Mouse (Mus musculus) heart, postnatal 10 days (tissue): ENCODE data around the gene T2. TPM values are rescaled to one million over a fixed set of nuclear protein-coding genes. Genes with fewer than 3 reads are reported as not detected.
A peak's percentile ranks its signal among the peaks of the same experiment; 100 is the strongest.
"Not testable (repeated sequence)": the region's sequence is repeated elsewhere in the genome, so short reads cannot be mapped to it uniquely, and the experiment has no call there.

Experiments
- DNase-seq, 2 experiments: peaks; one replicate each; pipeline ENCODE4 v3.0.0; 2021
- intact Hi-C: fragments of 180-260 bp; cut with DNase I; formaldehyde crosslinking; loops from one replicate; pipeline ENCODE4 v1.15.1; 2025
- total RNA-seq, 2 experiments: library from RNA; stranded (reverse); gene quantifications; 2 replicates each; pipeline ENCODE4 v1.2.3; 2021

Gene T2
- total RNA-seq, 2 experiments from 2014 or later: 0.84 TPM

DNA sequence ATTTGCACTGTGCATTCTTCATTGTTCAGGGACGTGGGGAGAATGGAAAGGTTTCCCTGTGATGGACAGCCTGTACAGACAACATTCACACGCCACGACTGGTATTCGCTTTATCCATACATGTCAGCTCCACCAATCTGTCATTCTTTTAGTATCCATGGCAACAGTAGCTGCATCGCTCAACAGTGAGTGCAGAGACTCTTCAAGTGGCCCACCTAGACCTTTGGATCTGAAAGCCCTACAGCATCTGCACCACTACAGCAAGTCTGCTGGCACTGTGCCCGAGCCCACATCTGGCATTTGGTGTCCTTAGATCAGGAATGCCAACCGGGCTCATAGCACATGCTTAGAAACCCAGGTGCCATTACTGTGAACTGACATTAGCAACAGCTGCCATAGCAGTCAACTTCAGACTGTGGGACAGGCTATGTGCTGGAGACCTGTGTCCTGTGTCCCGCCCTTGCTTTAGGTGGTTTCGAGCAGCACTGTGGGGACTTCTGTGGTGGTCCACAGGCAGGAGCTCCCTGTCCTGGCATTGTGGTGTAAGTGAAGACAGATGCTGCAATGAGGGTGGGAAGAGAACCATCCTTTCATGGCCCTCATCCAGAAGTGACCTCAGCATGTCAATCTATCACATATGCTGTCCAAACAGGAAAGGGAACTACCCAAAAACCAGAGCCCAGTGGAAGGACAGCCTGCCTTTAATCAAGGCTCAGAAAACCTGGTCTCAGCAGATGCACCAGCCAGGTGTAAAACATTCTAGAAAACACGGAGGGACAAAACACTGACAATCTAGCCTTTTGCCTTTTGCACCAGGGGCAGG, 5.7 kb downstream of the T2 start:
- intact Hi-C loops: no loop called here
- DNase-seq: no peak

- intact Hi-C loops: no loop called here
- no peak for DNase-seq
These were observed 12.0 kb downstream of the T2 start for GRCm38 (mm10) chr17:8367514-8368480.

GRCm38 (mm10) chr17:8368570-8368969, 12.8 kb downstream of the T2 start:
- intact Hi-C loops: no loop called here
- DNase-seq: no peak

GRCm38 (mm10) chr17:8369171-8369570, 13.4 kb downstream of the T2 start:
- intact Hi-C loops: no loop called here
- DNase-seq: no peak

- intact Hi-C loops: loop anchor here (2.0 kb wide), 1 partner anchor 58 kb away; no protein-coding TSS in a partner anchor
- no peak for DNase-seq
These were observed 14.9 kb downstream of the T2 start for GRCm38 (mm10) chr17:8370634-8371229.

GRCm38 (mm10) chr17:8371834-8372233, 16.0 kb downstream of the T2 start:
- intact Hi-C loops: loop anchor here (1.0 to 2.0 kb wide), 2 partner anchors 59 to 108 kb away; no protein-coding TSS in a partner anchor
- DNase-seq: peak; percentile 72 to 76

GRCm38 (mm10) chr17:8372286-8373046, 16.7 kb downstream of the T2 start:
- intact Hi-C loops: loop anchor here (1.0 kb wide), 1 partner anchor 108 kb away; no protein-coding TSS in a partner anchor
- DNase-seq: peak; percentile 84 to 89

DNA sequence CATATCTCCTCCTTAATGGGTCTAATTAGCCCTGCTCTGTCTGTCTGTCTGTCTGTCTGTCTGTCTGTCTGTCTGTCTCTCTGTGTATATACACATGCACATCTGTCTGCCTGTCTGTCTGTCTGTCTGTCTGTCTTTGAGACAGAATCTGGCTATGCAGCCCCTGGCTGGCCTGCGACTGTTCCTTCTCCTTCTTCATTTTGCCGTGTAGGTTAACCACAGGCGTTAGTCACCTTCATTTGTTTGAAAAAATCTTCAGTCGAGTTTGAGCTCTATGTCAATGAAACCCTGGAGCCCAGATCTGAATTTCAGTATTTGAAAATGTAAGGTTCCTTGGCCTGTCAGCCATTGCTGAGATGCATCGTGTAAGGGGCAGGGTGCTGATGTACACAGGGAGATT, 21.5 kb downstream of the T2 start:
- intact Hi-C loops: no loop called here

GRCm38 (mm10) chr17:8385441-8385840, 29.6 kb downstream of the T2 start:
- intact Hi-C loops: loop anchor here (5.0 kb wide), 1 partner anchor 57 kb away; no protein-coding TSS in a partner anchor
- DNase-seq: no peak

More for the DNA sequence above, 21.5 kb downstream of the T2 start:
- DNase-seq: no peak

DNA sequence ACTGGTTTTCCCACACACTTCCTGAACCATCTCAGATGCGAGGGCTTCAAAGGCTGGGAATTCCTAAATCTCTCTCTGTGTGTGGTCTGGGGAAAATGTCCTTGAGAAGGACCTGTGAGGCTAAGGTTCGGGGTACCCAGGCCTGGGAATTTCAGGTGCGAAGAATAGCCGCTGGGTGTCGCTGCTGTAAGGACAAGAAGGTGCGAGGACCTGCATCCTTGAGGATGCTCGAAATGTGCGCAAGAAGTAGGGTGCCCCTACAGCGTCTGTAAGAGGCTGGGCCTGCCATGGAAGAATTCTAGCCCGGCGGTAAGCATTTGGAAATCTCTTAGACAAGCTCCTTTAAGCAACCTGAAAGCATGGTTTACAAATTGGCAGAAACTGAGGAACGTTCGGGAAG, 32.7 kb downstream of the T2 start:
- peak; percentile 10 to 40 for DNase-seq
- intact Hi-C loops: loop anchor here (5.0 kb wide), 1 partner anchor 54 kb away; no protein-coding TSS in a partner anchor

DNA sequence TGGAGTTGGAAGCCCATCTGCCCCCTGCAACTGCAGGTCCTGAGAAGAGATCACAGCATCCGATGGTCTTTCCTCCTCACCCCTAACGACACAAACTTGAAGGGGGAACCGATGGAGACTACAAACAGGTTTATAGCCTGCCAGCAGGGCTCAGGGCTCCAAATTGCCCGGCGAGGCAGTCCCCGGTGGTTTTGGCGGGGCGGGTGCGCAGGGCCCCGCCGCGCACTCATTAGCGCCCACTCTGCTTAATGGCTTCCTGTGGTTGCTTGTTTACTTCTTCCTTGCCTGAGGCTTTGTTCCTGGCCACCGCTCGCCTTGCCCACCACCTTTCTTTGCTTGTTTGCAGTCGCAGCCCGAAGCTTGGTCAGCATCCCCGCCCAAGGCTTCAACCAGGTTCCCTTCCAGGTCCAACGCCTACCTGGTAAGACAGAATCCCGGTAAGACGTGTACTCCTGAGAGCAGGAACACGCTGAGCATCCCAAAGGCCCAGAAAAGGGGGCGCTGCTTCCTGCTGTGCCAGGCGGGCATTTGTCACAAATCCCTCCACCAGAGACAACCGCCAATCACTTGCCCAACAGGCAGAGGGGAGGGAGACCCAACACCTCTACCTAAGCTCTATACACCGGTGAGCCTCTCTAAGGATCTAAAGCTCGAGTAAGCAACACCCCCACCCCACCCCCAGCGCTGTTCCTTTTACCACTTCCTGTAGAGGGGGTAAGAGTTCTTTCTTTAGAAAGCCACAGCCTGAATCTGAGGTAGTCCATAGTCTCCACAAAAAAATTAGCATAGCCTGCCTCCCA, 33.4 kb downstream of the T2 start:
- DNase-seq: no peak
- intact Hi-C loops: loop anchor here (5.0 kb wide), 1 partner anchor 53 kb away; no protein-coding TSS in a partner anchor

DNA sequence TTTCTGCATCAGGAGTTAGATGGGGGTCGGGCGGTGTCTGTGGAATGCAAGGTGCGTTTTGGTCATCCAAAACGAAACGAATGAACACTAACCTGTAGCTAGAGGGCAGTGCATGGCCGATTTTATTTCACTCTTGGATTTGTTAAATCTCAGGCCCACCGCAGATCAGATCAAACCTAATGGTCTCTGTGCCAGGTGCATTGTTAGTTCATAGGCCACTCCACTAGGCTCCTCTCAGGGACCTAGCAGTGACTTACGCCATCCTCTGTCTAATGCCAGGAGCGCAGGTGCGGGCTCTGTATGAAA, 34.0 kb downstream of the T2 start:
- intact Hi-C loops: loop anchor here (2.0 to 5.0 kb wide), 2 partner anchors 53 to 71 kb away; no protein-coding TSS in a partner anchor
- no peak for DNase-seq

- intact Hi-C loops: loop anchor here (2.0 kb wide), 1 partner anchor 70 kb away; no protein-coding TSS in a partner anchor
- no peak for DNase-seq
These were observed 34.7 kb downstream of the T2 start for GRCm38 (mm10) chr17:8390487-8390886.

DNA sequence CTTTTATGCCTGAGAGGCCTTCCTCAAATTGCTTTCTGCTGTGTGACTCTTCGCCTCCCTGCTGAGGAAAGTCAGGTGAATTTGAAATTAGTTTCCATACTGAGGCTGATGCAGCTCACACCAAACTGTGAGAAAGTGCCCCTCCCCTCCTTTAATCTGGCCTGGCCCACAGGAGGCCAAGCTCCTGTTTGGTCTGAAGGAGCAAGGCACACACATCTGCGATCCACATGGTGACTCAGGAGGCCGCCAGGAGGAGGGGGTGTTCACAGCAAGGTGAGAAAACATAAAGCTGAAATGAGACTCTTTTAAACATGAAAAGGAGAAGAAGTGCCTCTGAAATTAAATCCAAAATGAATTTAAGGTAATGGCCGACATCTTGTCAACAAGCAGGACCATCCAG, 40.6 kb downstream of the T2 start:
- intact Hi-C loops: no loop called here

DNA sequence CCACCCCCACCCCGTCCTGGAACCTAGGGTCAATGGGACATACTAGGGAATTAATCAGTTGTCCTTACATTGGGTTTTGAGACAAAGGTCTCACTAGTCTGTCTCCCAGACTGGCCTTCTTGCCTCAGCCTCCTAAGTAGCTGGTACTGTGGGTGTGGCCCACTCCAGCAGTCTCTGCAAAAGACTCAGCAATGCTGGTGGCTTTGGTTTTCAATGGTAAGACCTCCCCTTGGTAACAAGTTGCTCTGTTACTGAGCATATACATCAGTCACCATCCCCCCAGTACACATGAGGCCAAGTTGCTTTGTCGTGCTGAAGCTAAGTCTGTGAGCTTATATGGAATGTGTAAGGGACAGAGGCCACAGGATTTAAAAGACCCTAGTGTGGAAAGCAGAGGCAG, 42.2 kb downstream of the T2 start:
- no peak for DNase-seq
- intact Hi-C loops: no loop called here

More for the DNA sequence above, 40.6 kb downstream of the T2 start:
- DNase-seq: no peak

DNA sequence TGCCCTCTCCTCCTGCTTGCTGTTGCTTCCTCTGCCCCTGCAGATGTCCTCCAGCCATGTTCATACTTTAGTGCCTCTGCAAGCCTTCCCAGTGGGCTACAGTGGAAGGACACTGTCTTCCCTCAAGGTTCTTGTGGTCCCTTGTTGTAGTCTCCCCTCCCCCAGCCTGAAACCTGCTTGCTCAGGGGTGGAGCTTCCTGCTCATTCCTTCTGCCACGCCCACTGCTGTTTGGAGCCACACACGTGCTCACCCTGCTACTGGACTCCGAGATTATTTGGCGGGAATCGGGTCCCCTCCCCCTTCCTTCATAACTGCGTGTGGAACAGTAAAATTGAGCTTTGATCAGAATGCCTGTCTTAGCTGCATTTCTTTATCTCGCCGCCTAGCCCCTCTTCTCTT, 48.1 kb downstream of the T2 start:
- intact Hi-C loops, DNase-seq: not testable (repeated sequence)

GRCm38 (mm10) chr17:8406285-8406684, 50.5 kb downstream of the T2 start:
- no peak for DNase-seq
- intact Hi-C loops: no loop called here

GRCm38 (mm10) chr17:8408002-8408401, 52.2 kb downstream of the T2 start:
- intact Hi-C loops, DNase-seq: not testable (repeated sequence)
